Mouse (Mus musculus) spleen, adult 18-20 months (tissue): ENCODE data around the gene Myrf.
A peak's percentile ranks its signal among the peaks of the same experiment; 100 is the strongest.

Source experiments
- DNase-seq, 2 experiments: peaks; one replicate each; pipeline ENCODE4 v3.0.0; 2022; ENCODE audit warnings: mixed read lengths in 2 of 2

Gene Myrf

DNA sequence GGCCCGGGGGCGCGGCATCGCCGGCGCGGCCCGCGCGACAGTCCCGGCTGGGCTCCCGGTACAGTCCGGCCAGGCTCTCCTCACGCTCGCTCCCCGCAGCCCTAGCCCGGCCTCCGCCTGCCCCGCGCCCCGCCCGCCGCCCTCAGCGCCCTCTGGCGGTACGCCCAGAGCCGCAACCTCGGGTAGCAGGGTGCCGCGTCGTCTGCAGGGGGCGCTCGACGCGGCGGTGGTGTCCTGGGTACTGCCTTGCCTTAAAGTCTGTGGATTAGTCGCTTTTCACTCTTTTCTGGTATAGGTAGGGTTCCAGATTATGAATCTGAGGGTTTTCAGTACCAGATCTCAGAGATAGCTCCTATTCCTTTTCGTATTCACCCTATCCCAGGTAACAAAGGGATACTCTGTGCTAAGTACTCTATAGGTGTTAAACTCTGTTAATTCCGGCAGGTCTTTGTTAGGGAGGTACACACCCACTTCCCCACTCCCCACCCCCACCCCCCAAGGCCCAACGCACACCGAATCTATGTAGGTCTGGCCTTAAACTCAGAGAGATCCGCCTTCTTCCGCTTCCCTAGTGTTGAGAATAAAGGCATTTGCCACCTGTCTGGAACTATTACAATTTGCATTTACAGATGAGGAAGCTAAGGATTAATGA lies at the start of gene Myrf:
Myrf (minus strand) TSS at position 95 of the 652 bp plus-strand sequence.
- peak; percentile 35 to 73 for DNase-seq

DNA sequence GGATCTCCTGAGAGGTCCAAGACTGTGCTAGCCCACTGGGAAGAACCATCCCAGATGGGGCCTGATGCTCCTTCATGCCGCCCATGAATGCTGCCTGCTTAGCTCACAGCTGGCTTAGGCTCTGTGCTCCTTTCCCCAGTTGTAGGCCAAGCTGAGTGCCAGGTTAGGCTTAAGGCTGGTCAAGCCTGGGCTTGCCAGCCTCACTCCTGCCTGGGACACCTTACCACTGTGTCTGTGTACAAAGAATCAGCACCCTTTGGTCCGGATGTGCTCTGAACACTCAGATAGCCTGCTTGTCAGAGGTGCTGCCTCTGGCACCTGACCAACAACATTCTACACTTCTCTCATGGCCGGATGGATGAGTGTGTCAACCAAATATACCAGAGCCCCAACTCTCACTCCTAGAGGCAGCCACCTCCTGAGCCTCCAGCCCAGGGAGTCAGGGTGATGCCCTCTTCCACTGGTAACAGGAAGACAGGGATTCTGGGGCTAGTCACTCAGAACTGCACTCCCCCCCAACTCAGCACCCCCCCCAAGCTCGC lies 49.1 kb upstream of the Myrf start:
- DNase-seq, result no peak

DNA sequence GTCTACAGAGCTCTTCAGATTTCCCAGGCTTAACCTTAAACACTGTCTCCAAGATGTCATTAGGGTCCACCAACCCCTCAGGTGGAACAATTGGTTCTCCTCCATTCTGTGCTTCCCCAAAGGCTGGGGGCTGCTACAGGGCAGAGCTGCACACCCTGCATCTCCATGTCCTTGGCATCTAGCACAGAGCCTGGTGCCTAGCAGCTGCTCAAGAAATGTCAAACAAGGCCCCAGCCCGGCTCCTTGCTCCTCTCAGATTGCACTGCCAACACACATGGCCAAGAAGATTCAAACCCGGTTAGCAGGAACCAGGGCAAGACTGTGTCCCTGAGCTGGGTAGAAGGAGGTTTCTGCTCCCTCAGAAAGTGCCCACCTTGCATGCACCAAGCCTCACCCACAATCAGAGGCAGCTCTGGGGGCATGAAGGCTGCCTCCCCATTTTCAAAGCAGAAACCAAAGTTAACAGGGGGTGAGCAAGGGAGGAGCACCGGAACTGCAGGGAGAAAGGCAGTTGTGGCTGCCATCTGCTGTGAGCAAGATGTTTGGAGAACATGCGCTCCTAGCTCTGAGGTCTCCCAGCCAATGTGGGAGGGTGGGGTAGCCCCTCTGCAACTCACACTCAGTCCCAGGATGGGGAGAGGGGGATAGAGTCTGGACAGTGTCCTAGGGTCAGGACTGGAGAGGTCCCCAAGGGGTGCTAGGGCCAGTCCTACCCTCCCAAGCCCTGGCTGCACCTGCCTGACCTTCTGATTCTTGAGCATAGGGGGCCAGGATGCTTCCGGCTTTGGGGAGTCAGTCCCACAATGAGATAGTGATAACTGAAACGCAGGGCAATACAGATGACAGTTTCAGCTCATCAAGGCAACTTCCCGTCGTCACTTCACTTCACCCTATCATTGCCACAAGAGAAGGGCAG lies 47.8 kb upstream of the Myrf start:
- no peak for DNase-seq

DNA sequence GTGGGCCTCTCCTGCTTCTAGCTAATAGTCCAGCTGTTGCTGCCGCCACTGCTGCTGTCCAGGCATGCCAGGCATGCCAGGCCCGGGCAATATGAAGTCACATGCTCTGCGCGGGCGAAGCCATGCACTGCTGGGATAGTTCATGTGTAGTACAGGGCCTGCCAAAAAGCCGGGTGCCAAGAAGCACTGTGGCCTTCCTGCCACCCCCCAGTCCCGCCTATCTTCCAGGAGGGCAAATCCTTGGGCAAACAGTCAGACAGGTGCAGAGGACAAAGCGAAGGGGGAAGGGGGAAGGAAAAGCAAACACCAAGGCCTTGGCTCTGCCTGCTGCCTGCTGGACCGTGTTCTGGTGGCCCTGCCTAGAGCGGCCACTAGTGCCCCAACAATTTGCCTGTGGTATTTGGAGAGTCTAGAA lies 45.9 kb upstream of the Myrf start:
- no peak for DNase-seq

DNA sequence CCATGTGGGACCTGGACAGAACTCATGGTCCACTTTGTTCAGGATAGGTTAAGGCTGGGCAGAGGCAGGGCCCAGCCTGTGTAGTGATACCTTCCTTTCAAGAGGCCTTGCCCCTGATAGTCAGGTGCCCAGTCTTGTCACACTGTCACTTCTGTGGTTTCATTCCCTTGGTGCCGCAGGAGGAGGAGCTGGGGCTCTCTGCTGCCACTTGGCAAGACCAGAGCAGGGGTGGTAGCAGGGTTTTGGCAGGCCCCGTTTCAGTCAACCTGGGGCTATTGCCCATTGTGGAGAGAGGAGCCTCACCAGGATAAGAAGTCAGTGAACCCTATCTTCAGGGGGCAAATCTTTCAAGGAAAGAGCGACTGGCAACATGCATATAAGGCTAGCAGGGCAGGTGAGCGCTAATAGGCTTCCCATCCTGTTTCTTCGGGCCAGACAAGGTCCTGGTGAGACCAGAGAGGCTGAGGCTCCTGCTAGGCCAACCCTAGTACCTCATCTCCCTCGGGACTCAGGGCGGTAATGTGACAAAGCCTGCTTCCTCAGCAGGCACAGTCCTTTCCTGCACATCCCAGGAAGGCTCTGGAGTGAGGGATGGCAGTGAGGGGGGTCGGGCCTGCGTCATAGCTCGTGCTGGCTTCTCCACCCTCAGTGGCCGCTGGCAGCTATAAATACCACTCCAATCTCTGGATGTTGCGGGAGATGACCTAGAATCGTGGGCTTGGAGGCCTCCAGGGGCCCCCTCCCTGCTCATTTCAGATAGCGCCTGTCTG lies 40.4 kb upstream of the Myrf start:
- DNase-seq, result no peak

DNA sequence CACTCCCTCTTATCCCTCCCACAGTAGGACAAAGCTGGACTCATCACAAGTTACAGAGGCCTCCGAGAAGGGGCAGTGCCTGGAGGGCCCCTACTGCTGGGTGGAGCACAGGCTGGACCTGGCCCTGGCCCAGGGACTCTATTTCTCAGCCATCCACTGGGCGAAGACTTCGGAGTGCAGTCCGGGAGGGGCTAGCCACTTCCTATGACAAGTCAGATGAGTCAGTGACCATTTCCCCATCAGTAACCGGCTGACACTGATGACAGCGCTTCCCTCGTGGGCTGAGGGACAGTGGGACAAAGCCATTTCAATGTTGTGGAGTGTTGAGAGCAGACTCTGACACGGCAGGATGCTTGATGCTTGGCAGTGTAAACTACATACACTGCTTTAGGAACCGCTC lies 39.1 kb upstream of the Myrf start:
- no peak for DNase-seq

DNA sequence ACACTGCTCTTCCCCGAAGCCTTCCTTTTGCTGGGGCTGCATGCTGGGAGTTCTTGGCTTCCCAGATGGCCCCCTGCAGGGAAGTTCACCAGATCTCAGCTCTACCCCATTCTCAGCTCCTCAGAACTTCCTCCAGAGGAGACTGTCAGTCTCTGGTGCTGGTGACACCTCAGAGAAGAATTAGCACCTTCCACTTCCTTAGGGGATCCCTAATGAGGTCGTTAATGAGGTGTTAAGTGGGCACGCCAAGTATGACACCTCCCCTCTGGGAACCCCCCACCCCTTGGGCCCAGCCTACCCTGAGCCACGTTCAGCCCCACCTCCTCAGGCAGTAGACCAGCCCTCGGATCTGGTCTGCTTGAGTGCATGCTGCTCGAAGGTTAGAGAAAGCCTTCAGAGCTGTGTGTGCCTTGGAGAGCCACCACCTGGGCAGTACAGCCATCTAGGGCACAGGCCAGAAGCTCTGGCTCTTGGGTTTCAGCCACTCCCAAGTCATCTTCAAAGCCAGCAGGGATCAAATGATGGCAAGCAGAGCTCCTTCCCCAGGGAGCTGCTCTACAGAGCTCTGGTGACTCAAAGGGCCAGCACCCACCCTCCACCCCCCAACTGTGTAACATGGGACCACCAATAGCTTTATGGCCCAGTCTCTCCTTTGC lies 38.2 kb upstream of the Myrf start:
- no peak for DNase-seq

DNA sequence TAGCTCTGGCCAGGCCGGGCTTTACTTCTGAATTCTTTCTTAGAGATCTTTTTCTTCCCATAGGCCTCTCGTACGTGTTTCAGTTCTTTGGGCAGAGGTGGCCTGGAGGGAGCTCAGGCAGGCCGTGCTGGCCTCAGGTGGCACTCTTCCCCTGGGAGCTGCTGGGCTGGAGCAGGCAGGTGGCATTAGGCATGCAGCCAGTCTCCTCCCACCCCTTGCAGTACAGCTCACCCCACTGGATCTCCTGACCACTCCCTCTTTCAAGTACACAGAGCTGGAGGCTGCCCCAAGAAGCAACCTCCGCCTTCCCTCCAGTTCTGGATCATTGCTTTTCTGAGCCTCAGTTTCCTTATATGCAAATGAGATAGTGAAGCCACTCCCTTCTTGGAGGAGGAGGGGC lies 37.2 kb upstream of the Myrf start:
- no peak for DNase-seq

DNA sequence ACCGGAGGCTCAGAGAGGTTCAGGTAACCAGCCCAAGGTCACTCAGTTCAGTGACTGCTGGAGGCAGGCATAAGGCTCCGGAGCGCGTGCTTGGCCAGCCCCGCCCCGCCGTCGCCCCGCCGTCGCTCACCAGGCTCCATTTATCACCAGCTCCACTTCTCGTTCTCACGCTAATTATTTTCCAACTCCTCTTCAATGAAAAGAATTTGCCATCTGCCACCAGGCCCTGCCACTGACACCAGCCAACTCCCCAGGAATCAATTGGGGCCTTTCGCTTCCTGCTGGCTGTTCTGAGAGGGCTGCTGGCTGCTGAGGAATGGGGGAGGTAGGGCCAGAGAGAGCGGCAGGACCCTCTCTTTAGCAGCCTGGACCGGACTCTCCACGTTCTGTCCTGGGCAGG lies 36.8 kb upstream of the Myrf start:
- DNase-seq, result peak in 1 of 2 experiments; percentile 38

DNA sequence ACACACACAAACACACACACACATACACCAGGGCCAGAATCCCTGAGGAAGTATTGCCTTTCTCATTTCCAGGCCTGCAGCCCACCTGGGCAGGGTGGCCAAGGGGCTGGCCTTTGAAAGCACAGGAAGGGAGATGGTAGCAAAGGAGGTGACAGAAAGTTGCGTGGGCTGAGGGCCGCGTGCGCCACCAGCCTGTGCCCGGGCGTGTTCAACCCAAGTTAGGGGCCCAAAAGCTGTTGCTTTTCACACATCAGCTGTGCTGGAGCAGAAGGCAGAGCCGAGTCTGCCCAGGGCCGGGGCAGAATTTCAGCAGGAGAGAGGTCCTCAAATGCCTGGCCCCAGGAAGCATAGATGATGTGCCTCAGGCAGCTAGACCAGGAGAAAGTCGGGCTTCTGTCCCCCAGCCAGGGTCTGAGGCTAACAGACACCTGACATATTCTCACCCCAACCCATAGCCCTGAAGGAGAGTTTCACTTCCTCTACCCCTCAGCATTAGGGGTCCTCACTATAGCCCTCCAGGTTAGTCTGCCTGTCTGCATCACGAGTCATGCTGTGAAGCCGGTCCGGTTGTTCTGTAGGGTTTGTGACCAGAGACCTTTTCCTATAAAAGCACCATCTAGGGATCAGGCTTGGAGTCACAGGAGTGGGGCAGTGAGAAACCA lies 36.1 kb upstream of the Myrf start:
- DNase-seq, result no peak

DNA sequence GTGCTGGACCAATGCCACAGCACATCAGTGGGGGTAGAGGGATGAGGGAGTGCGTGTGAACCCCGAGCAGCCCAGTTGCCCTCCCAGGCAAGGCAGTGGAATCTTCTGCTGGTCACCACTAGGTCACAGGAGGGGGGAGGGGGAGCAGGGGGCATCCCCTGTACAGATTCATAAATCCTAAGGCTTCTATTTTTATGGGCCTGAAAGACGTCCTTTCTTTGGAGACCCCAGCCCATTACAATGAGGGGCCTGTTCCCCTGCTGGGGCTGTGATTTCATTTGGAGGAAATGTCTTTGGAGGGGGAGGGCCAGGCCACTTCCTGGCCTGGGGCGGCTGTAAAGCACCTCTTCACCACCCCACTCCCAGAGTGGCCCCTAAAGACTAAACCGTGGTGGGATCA lies 33.5 kb upstream of the Myrf start:
- no peak for DNase-seq

DNA sequence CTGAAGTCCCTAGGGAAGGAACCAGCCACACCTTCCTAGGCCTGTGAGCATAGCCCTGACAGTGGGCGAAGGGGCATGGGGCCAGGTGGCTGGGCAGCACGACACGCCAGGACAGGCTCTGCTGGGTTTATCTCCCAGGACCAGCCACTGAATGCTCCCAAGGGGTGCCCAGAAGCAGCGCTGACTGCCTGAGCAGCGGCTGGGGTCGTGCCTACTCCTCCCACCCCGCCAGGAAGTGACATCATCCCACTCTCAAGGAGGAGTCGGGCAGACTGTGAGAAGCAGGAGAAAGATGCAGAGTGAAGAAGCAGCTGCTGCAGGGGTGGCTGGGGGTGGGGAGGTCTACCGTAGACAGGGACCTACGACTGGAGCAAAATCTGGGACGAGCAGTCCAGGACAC lies 32.2 kb upstream of the Myrf start:
- no peak for DNase-seq

DNA sequence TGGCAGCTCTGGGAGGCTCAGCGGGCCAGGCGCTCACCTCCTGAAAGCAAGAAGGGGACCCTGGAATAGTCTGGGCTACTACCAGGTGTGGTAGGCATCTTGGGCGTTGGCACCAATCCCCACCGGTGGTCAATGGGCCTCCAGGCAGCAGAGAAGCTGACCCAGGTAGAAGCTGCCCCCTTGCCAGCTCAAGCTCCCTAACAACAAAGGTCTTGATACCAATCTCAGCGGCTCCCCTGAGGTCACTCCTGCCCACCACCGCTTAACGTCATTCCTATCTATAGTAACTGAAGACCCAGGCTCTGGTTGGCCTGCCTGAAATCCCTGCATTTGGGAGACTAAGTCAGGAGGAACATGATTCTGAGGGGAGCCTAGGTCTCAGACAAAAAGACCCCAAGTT lies 31.0 kb upstream of the Myrf start:
- no peak for DNase-seq

DNA sequence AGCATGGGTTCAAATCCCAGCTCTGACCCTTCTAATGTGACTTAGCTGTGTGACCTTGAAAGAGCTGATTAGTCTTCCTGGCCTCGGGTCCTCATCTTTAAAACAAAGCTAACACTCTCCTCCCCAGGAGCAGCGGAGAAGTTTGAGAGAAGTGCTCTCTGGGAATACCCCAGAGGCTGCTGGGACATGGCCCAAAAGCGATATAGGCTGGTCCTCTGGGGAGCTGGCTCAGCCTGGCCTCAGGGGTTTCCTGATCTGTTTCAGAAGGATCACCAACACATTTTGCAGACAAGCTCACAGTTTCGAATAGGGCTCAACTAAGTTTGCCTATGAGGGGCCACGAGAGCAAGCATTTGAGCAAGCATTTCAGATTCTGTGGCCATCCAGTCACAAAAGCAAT lies 29.8 kb upstream of the Myrf start:
- no peak for DNase-seq

DNA sequence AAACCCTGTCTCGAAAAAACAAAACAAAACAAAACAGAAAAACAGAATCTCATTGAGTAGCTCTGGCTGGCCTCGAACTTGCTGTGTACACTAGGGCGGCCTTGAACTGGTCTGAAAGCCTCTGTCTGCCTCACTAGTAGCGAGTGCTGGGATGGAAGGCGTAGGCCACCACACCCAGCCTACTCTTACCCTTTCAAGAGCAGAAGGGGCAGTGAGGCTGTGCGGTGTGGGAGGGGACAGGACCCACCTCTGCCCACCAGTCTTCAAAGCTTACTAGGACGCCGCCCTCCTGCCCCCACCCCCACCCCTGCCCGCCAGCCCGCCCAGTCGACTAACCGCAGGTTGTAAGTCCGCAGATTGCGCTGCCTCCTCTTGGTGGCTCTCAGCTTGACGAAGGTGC lies 28.3 kb upstream of the Myrf start:
- no peak for DNase-seq

DNA sequence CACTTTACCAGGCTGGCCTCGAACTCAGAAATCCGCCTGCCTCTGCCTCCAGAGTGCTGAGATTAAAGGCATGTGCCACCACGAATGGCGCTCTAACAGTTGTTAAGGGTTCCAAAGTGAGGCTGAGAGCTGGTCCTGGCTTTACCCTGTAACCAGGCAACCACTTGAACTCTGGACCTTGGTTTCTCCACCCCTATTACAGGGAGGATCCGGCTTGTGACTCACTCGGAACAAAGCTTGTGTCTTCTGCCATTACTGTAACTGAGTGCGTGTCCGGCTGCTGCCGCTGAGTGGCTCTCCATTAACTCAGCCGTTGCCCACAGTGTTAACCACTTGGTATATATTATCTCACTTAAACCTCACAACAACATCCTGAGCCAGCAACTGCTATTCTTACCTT lies 27.4 kb upstream of the Myrf start:
- DNase-seq, result no peak

DNA sequence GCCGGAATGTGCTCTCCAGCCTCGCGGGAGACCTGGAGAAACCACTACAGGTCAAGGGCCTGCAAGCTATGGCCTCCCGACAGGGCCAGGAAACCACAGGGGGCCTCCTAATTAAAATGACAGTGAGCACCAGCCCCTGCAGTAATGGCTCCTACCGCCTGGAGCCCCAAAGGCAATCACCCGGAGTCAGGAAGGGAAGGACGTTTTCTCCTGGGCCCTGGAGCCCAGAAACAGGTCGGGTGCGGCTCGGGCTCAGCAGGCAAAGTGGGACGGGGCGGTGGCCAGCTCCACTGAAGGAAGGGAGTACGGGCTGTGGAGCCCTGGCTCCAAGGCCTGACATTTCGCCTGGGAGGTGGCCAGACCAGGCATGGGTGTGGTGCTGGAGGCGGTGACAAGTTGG lies 26.5 kb upstream of the Myrf start:
- no peak for DNase-seq

DNA sequence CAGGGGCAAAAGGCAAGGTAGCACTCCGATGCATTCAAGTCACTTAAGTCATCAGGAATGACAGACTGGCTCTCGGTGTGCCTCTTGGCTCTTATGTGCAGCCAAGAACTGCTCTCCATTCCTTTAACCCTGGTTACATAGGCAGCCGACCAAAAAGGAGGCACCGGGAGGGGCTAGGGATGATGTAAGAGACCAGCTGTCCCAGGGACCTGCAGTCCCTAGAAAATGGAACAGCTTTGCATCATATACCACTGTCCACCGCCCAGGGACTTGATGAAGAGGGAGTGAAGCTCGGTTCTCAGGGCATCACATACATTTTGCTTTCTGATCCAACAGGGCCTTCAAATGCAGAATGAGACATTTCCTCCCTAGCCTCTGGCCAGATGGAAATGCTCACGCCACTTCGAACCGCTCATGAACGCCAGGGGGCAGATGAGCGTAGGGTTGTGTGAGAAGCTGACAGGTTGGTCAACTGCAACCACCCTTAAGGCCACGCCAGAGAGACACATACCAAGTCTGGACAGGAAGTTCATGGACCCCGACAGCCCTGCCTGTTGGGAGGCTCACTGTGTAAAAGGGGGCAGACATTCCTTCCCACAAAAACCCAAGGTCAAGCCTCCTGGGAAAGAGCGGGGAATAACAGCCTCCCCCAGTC lies 25.8 kb upstream of the Myrf start:
- peak; percentile 42 to 65 for DNase-seq

DNA sequence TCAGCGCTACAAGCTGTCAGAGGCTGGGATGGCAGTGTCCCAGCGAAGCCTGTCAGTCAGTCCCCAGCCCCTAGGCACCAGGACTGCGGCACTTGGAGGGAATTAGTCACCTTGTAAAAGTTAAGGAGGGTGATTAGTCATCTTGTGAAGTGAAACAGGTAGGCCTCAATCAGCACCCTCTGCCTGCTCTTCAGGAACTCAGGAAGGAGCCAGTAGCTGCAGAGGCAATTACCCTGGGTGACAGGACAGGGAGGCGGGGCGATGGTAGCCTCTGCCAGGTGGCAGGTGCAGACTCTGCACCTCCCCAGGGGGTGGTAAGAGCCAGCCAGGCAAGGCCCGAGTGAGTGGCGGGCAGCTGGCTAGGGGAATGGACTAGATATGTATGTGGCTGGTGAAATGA lies 20.8 kb upstream of the Myrf start:
- DNase-seq, result no peak

DNA sequence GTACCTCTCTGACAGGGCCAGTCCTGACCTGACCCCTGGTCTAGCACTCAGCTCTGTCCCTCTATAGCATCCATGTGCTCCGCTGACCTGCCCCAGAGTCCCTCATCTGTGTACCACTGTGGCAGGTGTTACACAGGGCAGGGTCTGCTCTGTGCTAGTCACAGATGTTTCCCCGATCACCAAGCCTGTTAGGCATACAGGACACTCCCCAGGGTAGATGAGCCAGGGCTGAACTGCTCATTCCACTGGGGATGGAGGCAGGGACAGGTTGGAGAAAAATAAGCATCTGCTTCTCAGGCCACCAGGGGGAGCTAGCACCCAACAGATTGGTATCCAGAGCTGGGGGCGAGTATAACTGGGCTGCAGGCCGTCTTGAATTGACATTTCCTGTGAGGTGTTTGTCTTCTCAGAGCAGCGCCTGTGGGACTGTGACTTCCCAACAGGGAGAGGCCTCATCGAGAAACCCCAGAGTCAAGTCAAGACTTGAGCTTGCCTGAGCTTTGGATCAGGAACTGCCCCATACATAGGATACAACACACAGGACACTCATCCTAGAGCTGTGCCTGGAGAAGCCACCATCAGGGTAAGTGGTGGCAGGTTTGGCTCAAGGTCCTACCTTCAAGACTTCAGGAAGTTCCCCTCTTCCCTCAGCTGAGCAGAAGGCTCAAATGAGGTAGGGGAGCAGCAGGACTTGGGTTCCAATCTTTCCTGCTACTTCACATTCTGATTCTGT lies 17.9 kb upstream of the Myrf start:
- DNase-seq, result peak in 1 of 2 experiments; percentile 69

DNA sequence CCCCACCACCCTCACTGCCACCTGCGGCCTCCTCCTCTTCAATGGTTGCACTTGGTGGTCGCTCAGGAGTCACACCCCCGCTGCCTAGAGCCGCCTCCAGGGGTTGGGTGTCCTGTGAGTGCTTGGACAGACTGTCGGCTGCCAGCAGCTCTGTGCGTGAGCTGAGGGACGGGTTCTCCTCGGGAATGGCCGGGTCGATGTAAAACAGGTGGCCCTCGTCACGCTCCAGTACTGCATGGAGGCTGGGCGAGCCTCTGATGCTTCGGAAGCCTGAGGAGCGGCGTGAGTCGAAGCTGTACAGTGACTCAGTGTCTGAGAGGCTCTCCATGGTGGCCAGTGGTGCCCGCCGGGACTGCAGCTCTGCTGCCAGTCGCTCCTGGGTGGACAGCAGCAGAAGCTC lies 7.6 kb upstream of the Myrf start:
- no peak for DNase-seq
